Mouse (Mus musculus): ENCODE measurements around the gene Prl8a1.

Gene Prl8a1

GRCm38 (mm10) chr13:27582071-27582470 is at the start of gene Prl8a1:
Gene Prl8a1, minus strand, starts transcription at chr13:27582171.
- DNase-seq: no peak

GRCm38 (mm10) chr13:27610482-27610881 is 28.5 kb upstream of the Prl8a1 start, which contains the start of gene Prl7b1:
Gene Prl7b1, minus strand, starts transcription at chr13:27610582.
- no peak for DNase-seq

- DNase-seq: no peak
These were observed 17.5 kb downstream of the Prl8a1 start, which contains the start of gene Prl8a9 for GRCm38 (mm10) chr13:27564506-27564905. Gene Prl8a9, minus strand, starts transcription at chr13:27564606.

GRCm38 (mm10) chr13:27553336-27553735 is 28.6 kb downstream of the Prl8a1 start:
- DNase-seq: no peak

All from right cerebral cortex, postnatal 4 days (tissue).